ENCODE assay signal across 26 mouse cellular contexts in genomic region chr19:35870720-35871119, GRCm38 (mm10).
"Had no signal": no experiment of that assay in that cellular context is flagged by ENCODE, and none has a peak within 500 bp of the region (broad histone marks: within the 10 kb centered on the region; RNA-seq: fewer than 3 reads in every experiment).

No protein-coding gene starts in this region.

- H3K4me2 ChIP-seq: embryonic facial prominence, embryonic 12.5 days; embryonic facial prominence, embryonic 13.5 days; embryonic facial prominence, embryonic 15.5 days; forebrain, embryonic 12.5 days; forebrain, embryonic 13.5 days; forebrain, embryonic 15.5 days had no signal

- DNase-seq: cerebellum, adult 9-10 months; cerebellum, adult 9-11 months; cerebellum, postnatal 10 days; cerebellum, postnatal 14 days; cerebellum, postnatal 25 days; cerebellum, postnatal 36 days; embryo, embryonic 11 days; forebrain, postnatal 0 days; gastrocnemius, adult 2 months; gastrocnemius, postnatal 10 days; gastrocnemius, postnatal 14 days; gastrocnemius, postnatal 25 days; gastrocnemius, postnatal 36 days; heart, adult 11 months; heart, adult 18-20 months; heart, adult 2 months had no signal

- H3K27me3 ChIP-seq: embryonic facial prominence, embryonic 12.5 days; embryonic facial prominence, embryonic 13.5 days; embryonic facial prominence, embryonic 15.5 days; forebrain, embryonic 12.5 days; forebrain, embryonic 13.5 days; forebrain, embryonic 15.5 days had no signal

- ATAC-seq: forebrain, embryonic 13.5 days; forebrain, embryonic 15.5 days; forebrain, embryonic 16.5 days; forebrain, postnatal 0 days had no signal

- H3K4me1 ChIP-seq: embryonic facial prominence, embryonic 10.5 days; embryonic facial prominence, embryonic 12.5 days; embryonic facial prominence, embryonic 13.5 days; embryonic facial prominence, embryonic 15.5 days; forebrain, embryonic 10.5 days; forebrain, embryonic 12.5 days; forebrain, embryonic 13.5 days; forebrain, embryonic 15.5 days had no signal

- H3K27ac ChIP-seq: embryonic facial prominence, embryonic 10.5 days; embryonic facial prominence, embryonic 12.5 days; embryonic facial prominence, embryonic 13.5 days; embryonic facial prominence, embryonic 15.5 days; forebrain, embryonic 10.5 days; forebrain, embryonic 12.5 days; forebrain, embryonic 13.5 days; forebrain, embryonic 15.5 days; gastrocnemius, adult 2 months; heart, adult 2 months had no signal

- H3K36me3 ChIP-seq: embryonic facial prominence, embryonic 10.5 days; embryonic facial prominence, embryonic 12.5 days; embryonic facial prominence, embryonic 13.5 days; embryonic facial prominence, embryonic 15.5 days; forebrain, embryonic 10.5 days; forebrain, embryonic 12.5 days; forebrain, embryonic 15.5 days had no signal

- H3K9ac ChIP-seq: embryonic facial prominence, embryonic 12.5 days; embryonic facial prominence, embryonic 13.5 days; embryonic facial prominence, embryonic 15.5 days; forebrain, embryonic 12.5 days; forebrain, embryonic 13.5 days; forebrain, embryonic 15.5 days; forebrain, postnatal 0 days had no signal

- H3K4me3 ChIP-seq: embryonic facial prominence, embryonic 10.5 days; embryonic facial prominence, embryonic 12.5 days; embryonic facial prominence, embryonic 13.5 days; embryonic facial prominence, embryonic 15.5 days; erythroblast, embryonic 14.5 days; forebrain, embryonic 10.5 days; forebrain, embryonic 12.5 days; forebrain, embryonic 13.5 days; forebrain, embryonic 15.5 days; gastrocnemius, adult 2 months; heart, adult 2 months had no signal

- H3K9me3 ChIP-seq: embryonic facial prominence, embryonic 10.5 days; embryonic facial prominence, embryonic 12.5 days; embryonic facial prominence, embryonic 13.5 days; embryonic facial prominence, embryonic 15.5 days; forebrain, embryonic 10.5 days; forebrain, embryonic 12.5 days; forebrain, embryonic 13.5 days; forebrain, embryonic 15.5 days had no signal
